Mouse (Mus musculus) myocyte (in vitro differentiated cells): ENCODE data around the gene Amer2.

Experiments
- E2F4 ChIP-seq: IDR thresholded peaks from one replicate; pipeline ENCODE4 v1.6.1; 2011; ENCODE audit warnings: mild to moderate bottlenecking, control low read depth, moderate library complexity; ENCODE audit not compliant: insufficient read depth
- MAX ChIP-seq: IDR thresholded peaks from one replicate; pipeline ENCODE4 v1.6.1; 2011; ENCODE audit warnings: low read depth, mild to moderate bottlenecking, control low read depth
- MYOD1 ChIP-seq, 3 experiments: IDR thresholded peaks; one replicate each; pipeline ENCODE4 v1.6.1; 2011; ENCODE audit warnings: control low read depth in 2 of 3, low read depth in 2 of 3, mild to moderate bottlenecking in 2 of 3, moderate library complexity in 1 of 3; ENCODE audit not compliant: insufficient read length in 2 of 3, control insufficient read depth in 1 of 3
- POLR2A ChIP-seq: IDR thresholded peaks from one replicate; pipeline ENCODE4 v1.6.1; 2011; ENCODE audit warnings: low read depth, mild to moderate bottlenecking, control low read depth, moderate library complexity; ENCODE audit not compliant: insufficient read length
- POLR2AphosphoS2 ChIP-seq: IDR thresholded peaks from one replicate; pipeline ENCODE4 v1.6.1; 2011; ENCODE audit warnings: low read depth, control low read depth; ENCODE audit not compliant: insufficient read length
- TCF12 ChIP-seq: IDR thresholded peaks from one replicate; pipeline ENCODE4 v1.6.1; 2011; ENCODE audit warnings: mild to moderate bottlenecking, control low read depth; ENCODE audit not compliant: poor library complexity, insufficient read depth, severe bottlenecking
- TCF3 ChIP-seq: IDR thresholded peaks from one replicate; pipeline ENCODE4 v1.6.1; 2011; ENCODE audit warnings: low read depth, control low read depth; ENCODE audit not compliant: insufficient read length
- USF1 ChIP-seq: IDR thresholded peaks from one replicate; pipeline ENCODE4 v1.6.1; 2011; ENCODE audit warnings: low read depth, mild to moderate bottlenecking, control low read depth, moderate library complexity

DNA sequence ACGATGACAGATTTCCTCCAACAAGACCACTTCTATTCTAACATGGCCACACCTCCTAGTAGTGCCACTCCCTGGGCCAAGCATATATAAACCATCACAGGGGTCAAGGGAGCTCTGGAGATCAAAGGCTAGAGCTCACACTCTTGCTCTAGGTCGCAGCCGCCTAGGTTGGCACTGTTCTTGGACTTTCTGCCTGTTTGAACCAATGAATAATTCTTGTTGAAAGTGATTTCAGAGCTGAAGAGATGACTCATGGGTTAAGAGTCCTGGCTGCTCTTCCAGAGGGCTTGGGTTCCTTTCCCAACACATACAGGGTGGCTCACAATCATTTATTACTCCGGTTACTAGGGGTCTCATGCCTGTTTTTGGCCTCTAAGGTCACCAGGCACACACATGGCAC is 24.3 kb downstream of the Amer2 start:
- TF ChIP-seq USF1 (no peak), TCF3 (no peak), POLR2A (no peak), E2F4 (no peak), MYOD1 (IDR thresholded peaks at IDR 0.05; ENCODE audit: control insufficient read depth in 1 of 3, insufficient read length in 2 of 3, low read depth in 2 of 3) (no peak), POLR2AphosphoS2 (no peak), MAX (no peak), TCF12 (no peak)
